Mouse (Mus musculus) cortical plate, adult 2 months (tissue): ENCODE data around the gene Brat1. TPM values are rescaled to one million over a fixed set of nuclear protein-coding genes. Genes with fewer than 3 reads are reported as not detected.

Experiments used
- H3K27ac ChIP-seq: fragments of 200-500 bp; 2 replicates; pipeline ENCODE4 v1.5.1; 2012; ENCODE audit warnings: low read length, control low read depth, inconsistent platforms; ENCODE audit not compliant: insufficient read depth
- H3K4me1 ChIP-seq: fragments of 200-500 bp; 2 replicates; pipeline ENCODE4 v1.6.1; 2011; ENCODE audit warnings: low read length; ENCODE audit not compliant: control insufficient read depth, insufficient read depth
- H3K4me3 ChIP-seq: fragments of 200-500 bp; 2 replicates; pipeline ENCODE4 v1.5.1; 2011; ENCODE audit warnings: mild to moderate bottlenecking, low read length, control low read depth; ENCODE audit not compliant: insufficient read depth
- CTCF ChIP-seq: fragments of 200-500 bp; IDR thresholded peaks from 2 replicates; pipeline ENCODE4 v1.5.1; 2011; ENCODE audit warnings: mild to moderate bottlenecking, control low read depth, low read length; ENCODE audit not compliant: insufficient read depth; ENCODE audit errors: extremely low read depth
- POLR2A ChIP-seq: fragments of 200-500 bp; IDR thresholded peaks from 2 replicates; pipeline ENCODE4 v1.6.1; 2011; ENCODE audit warnings: mild to moderate bottlenecking, low read length, control low read depth; ENCODE audit not compliant: insufficient read depth; ENCODE audit errors: extremely low read depth
- polyA plus RNA-seq: library from polyadenylated mRNA; depleted of rRNA; stranded (reverse); fragments of >200 nt; gene quantifications from 2 replicates; pipeline ENCODE4 v1.2.3, GENCODE M21; 2012

Gene Brat1
- polyA plus RNA-seq, 1 experiment: 25.5 TPM

- Histone ChIP-seq H3K27ac (no peak overlapping the region), H3K4me1 (no peaks in the 10 kb centered on the region; the same call in 1 of the 2 replicates), H3K4me3 (no peak overlapping the region)
- no peak for TF ChIP-seq POLR2A
- no peak for TF ChIP-seq CTCF
These were observed 30.8 kb upstream of the Brat1 start for GRCm38 (mm10) chr5:140674036-140674435.

GRCm38 (mm10) chr5:140675079-140675478 lies 29.7 kb upstream of the Brat1 start:
- no peak for TF ChIP-seq POLR2A
- no peak for TF ChIP-seq CTCF
- H3K4me1 ChIP-seq: no peaks in the 10 kb centered on the region; the same call in 1 of the 2 replicates
- no peak overlapping the region for H3K4me3 ChIP-seq
- no peak overlapping the region for H3K27ac ChIP-seq

GRCm38 (mm10) chr5:140675640-140676039 lies 29.2 kb upstream of the Brat1 start:
- H3K27ac ChIP-seq: no peak overlapping the region
- no peaks in the 10 kb centered on the region; the same call in 1 of the 2 replicates for H3K4me1 ChIP-seq

GRCm38 (mm10) chr5:140677137-140677536 lies 27.7 kb upstream of the Brat1 start:
- no peak overlapping the region for H3K27ac ChIP-seq
- no peak overlapping the region for H3K4me3 ChIP-seq
- TF ChIP-seq CTCF: no peak
- no peak for TF ChIP-seq POLR2A
- H3K4me1 ChIP-seq: no peaks in the 10 kb centered on the region; the same call in 1 of the 2 replicates

More at GRCm38 (mm10) chr5:140675640-140676039, 29.2 kb upstream of the Brat1 start:
- no peak overlapping the region for H3K4me3 ChIP-seq
- no peak for TF ChIP-seq POLR2A
- no peak for TF ChIP-seq CTCF

GRCm38 (mm10) chr5:140680051-140680450 lies 24.8 kb upstream of the Brat1 start:
- H3K27ac ChIP-seq: no peak overlapping the region
- TF ChIP-seq CTCF: no peak
- no peak for TF ChIP-seq POLR2A

GRCm38 (mm10) chr5:140680950-140681349 lies 23.9 kb upstream of the Brat1 start:
- no peak overlapping the region for H3K4me3 ChIP-seq
- no peak overlapping the region for H3K27ac ChIP-seq
- no peaks in the 10 kb centered on the region for H3K4me1 ChIP-seq
- TF ChIP-seq CTCF (no peak), POLR2A (no peak)

More at GRCm38 (mm10) chr5:140680051-140680450, 24.8 kb upstream of the Brat1 start:
- H3K4me1 ChIP-seq: no peaks in the 10 kb centered on the region; the same call in 1 of the 2 replicates
- H3K4me3 ChIP-seq: no peak overlapping the region

- no peak overlapping the region for H3K27ac ChIP-seq
- no peak overlapping the region for H3K4me3 ChIP-seq
- H3K4me1 ChIP-seq: no peaks in the 10 kb centered on the region
- TF ChIP-seq CTCF: no peak
- TF ChIP-seq POLR2A: no peak
These were observed 22.7 kb upstream of the Brat1 start for GRCm38 (mm10) chr5:140682113-140682512.

GRCm38 (mm10) chr5:140684343-140685148 lies 20.3 kb upstream of the Brat1 start:
- no peak overlapping the region for H3K4me3 ChIP-seq
- no peak overlapping the region for H3K27ac ChIP-seq
- TF ChIP-seq POLR2A: no peak
- peak; percentile 75 for TF ChIP-seq CTCF
- H3K4me1 ChIP-seq: peaks cover 3% of the 10 kb centered on the region; the same call in 1 of the 2 replicates

GRCm38 (mm10) chr5:140688434-140688833 lies 16.4 kb upstream of the Brat1 start:
- no peak overlapping the region for H3K4me3 ChIP-seq
- TF ChIP-seq POLR2A: no peak
- TF ChIP-seq CTCF: no peak
- H3K27ac ChIP-seq: no peak overlapping the region
- peaks cover 3% of the 10 kb centered on the region; the same call in 1 of the 2 replicates for H3K4me1 ChIP-seq

GRCm38 (mm10) chr5:140695987-140696386 lies 8.8 kb upstream of the Brat1 start:
- H3K4me3 ChIP-seq: no peak overlapping the region
- H3K4me1 ChIP-seq: no peaks in the 10 kb centered on the region
- no peak overlapping the region for H3K27ac ChIP-seq
- no peak for TF ChIP-seq CTCF
